Mouse (Mus musculus): ENCODE measurements around the gene Fpr-rs6.

The Fpr-rs6 gene

DNA sequence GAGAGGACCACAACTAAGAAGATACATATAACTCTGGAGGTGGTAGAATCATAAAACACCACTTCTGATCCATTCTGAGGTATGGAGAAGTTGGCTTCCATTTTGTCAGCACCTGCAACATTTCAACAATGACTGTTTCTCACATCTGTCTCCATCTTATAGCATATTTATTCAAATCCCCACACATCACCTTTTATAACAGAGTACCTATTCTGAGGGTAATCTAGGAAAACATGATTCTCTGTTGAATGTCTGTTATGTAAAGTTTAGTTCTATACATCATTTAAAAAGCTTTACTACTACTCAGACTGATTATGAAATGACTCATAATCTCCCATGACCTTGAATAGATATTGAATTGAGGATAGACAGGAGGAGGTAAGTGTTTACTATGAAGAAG is at the start of gene Fpr-rs6:
Gene Fpr-rs6, minus strand, starts transcription at position 101 of the 400 bp plus-strand sequence.
- no peak for DNase-seq
